Mouse (Mus musculus): ENCODE data around the gene Rps27. TPM values are rescaled to one million over a fixed set of nuclear protein-coding genes. Genes with fewer than 3 reads are reported as not detected.
A peak's percentile ranks its signal among the peaks of the same experiment; 100 is the strongest.

Gene Rps27
- polyA plus RNA-seq, 3 experiments from 2014 or later: 3,921 to 9,955 (median 8,802) TPM

- peak; percentile 23 for ATAC-seq
These were observed 17.6 kb upstream of the Rps27 start for GRCm38 (mm10) chr3:90231075-90231474.

DNA sequence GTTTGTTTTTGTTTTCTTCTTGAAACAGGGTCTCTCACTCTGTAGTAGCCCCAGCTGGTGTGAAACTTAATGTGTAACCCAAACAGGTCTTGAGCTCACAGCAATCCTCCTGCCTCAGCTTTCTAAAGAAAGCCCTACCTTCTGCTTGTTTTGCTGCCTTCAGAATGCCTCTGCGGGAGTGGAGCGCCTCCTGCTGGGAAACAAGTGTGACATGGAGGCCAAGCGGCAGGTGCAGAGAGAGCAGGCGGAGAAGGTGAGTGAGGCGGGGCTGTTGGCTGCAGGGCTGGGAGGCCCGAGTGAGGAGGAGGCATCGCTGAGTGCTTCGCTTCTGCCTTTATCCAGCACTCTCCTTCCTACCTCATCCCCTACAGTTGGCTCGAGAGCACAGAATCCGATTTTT lies 10.9 kb upstream of the Rps27 start:
- no peak for ATAC-seq

DNA sequence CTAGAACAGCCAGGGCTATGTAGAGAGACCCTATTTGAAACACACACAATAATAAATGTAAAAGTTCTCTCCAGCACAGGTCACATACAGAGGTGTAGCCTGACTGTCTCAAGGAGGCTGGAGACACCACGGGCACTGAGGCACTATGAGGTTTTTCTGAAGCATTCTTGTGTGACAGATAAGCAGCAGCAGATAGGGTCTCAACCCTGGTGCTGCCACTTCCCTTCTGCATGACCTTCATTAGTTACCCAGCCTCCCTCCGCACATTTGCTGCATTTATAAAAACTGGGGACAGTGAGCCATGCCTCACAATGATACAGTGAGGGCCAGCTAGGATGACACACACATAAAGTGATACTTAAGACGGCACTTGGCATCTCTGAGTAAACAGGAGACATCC lies 9.5 kb upstream of the Rps27 start:
- no peak for ATAC-seq

- no peak for ATAC-seq
These were observed 9.0 kb upstream of the Rps27 start for GRCm38 (mm10) chr3:90222455-90222854.

DNA sequence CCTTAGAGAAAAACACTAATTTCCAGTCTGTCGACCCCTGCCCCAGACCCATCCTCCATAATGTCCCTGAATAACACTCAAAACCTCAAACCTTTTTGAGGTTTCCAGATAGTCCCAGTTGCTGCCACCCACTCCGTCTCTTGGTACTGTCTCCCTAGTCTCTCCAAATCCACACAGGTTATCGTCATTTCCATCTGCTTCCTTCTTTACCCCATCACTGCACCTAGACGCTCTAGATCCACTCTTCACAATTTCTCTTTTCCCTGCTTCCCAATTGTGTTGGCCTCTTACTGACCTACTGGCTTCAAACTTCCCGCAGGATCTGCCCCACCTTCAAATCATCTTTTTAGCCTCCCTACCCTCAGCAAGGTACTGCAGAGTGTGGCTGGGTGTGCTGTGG lies 7.7 kb upstream of the Rps27 start:
- ATAC-seq: no peak

- ATAC-seq: no peak
These were observed 7.1 kb upstream of the Rps27 start for GRCm38 (mm10) chr3:90220531-90220951.

DNA sequence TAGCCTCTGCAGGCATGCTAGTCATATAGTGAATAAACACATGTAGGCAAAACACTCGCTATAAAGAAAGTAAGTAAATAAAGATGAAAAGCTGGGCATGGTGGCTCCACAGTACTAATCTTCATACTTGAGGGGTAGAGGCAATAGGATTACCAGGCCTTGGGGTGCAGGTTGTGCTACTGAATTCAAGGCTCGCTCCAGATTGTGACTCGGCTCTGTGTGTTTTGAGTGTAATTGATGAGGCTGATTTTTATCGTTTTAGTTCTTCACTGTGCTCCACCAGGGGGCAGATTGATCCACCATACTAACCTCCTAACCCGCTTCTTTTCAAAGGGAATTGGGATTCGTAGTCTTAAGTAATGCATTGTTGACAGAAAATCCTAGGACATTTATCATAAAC lies 6.6 kb upstream of the Rps27 start:
- peak; percentile 77 for ATAC-seq

DNA sequence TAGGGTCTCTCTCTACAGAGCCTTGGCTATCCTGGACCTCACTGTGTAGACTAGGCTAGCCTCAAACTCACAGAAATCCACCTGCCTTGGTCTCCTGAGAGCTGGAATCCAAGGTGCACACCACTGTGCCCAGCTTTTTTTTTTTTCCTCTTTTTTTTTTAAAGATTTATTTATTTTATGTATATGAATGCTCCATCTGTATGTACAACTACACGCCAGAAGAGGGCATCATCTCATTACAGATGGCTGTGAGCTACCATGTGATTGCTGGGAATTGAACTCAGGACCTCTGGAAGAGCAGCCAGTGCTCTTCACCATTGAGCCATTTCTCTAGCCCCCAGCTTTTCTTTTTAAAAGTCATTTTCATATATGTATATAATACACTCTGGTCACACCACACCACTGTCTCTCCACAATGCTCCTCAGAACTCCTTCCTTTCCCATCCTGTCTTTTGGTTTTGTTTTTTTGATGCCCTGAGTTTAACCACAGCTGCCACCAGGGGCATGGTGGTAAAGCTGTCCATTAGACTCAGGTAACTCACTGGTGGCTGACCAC lies 2.5 kb upstream of the Rps27 start:
- no peak for ATAC-seq

DNA sequence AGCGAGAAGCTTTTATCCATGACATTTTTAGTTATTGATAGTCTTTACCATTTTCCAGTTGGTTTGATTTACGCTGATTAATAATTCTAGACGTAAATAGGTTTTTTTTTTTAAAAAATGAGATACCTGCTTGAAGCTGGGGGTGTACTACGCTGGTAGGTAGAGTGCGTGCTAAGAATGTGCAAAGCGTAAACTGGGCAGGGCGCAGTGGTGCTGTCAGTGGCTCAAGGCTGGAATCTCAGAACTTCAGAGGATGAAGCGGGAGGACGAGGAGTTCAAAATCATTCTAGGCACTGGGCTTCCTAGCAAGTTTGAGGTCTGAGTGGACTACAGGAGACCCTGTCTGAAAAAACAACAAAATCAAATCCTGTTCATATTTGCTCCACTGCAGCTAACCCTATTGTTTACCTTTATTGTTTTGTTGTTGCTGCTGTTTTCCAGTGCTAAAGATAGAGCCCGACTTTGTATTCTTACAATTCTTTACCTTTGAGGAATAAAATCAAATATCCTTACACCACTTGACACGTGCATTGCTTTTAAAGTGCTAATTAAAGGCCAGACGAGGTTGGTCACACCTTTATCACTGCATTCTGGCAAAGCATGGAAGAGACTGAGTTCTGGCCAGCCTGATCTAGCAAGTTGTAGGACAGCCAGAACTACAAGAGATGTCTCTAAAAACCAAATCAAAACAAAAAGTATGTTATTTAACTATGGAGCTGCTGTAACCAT lies 669 bp upstream of the Rps27 start:
- ATAC-seq: no peak

GRCm38 (mm10) chr3:90212723-90213122 lies 728 bp downstream of the Rps27 start:
- ATAC-seq: no peak

DNA sequence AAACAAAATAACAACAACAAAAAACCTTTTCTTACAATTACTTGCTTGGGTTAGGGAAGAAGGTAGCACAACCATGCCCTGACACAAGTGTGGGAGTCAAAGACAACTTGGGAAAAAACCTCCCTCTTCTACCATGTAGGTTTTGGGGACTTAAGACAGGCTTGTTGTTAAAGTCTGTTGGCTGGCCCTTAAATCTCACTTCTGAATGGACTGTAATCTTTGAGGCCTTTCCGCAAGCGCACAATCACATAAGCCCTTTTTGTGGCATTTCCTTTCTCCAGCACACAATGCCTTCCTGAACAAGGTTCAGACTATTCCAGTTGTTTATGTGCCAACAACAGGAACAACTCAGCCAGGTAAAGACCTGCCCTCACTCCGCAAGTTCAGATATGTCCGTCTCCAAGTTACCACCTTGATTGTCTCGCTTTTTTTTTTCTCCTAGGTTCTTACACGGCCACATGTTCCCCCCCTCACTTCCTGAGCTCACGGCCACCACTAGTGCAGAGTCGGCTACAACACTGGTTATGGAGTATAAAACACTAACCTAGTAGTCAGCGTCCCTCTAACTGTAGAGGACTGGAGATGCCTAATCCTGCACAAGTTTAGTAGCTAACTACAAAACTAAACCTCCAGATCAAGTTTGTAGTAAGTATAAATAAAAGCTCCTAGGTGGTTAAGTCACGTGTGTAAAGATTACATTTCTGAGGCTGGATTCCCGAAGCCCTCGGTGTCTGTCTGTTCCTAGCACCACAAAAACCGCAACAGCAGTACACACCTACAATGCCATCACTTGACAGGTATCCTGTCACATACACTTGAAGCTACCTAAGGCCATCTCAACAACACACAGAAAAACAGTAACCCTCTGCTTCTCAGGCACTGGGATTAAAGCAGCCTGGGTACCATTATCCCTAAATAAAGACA lies 1.7 kb downstream of the Rps27 start:
- no peak for ATAC-seq

DNA sequence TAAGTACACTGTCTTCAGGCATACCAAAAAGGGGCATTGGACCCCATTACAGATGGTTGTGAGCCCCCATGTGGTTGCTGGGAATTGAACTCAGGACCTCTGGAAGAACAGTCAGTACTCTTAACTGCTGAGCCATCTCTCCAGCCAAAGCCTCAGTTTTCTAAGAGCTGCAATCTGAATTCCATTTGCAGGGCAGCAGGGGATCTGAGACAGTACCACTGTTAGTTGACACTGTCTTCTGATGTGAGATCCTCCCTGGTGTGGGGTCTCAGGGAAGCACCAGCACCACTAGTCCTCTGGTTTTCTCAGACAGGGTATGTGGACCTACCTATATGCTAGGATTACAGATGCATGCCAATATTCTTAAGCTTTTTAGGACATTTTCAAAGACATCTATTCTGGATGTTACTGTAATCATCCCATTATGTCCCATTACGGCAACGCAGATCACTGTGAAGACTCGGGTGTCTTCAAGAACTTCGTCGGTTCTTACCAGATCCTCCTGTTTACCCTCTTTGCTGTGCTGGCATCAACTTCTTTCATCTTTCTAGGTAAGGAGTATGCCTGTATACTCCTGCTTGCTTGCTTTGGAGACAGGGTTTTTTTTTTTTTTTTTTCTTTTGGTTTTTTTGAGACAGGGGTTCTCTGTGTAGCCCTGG lies 3.4 kb downstream of the Rps27 start:
- no peak for ATAC-seq

- no peak for ATAC-seq
These were observed 4.8 kb downstream of the Rps27 start for GRCm38 (mm10) chr3:90208662-90209061.

DNA sequence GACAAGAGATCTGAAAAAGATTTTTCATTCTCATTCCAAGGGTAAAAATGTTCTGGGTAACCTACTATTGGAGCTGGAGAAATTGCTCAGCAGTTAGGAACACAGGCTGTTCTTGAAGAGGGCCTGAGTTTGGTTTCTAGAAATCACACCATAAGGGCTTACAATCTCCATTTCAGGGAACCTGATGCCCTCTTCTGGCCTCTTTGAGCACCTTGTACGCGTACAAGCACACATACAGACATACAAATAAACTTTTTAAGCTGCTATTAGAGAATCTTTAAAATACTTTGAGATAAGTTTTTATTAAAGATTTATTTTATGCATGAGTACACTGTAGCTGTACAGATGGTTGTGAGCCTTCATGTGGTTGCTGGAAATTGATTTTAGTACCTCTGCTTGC lies 8.9 kb downstream of the Rps27 start:
- ATAC-seq: no peak

GRCm38 (mm10) chr3:90203619-90204018 lies 9.8 kb downstream of the Rps27 start:
- ATAC-seq: no peak

- ATAC-seq: no peak
These were observed 10.6 kb downstream of the Rps27 start for GRCm38 (mm10) chr3:90202884-90203283.

GRCm38 (mm10) chr3:90197548-90197947 lies 15.9 kb downstream of the Rps27 start:
- no peak for ATAC-seq

GRCm38 (mm10) chr3:90195644-90196043 lies 17.8 kb downstream of the Rps27 start:
- ATAC-seq: no peak

GRCm38 (mm10) chr3:90194759-90195158 lies 18.7 kb downstream of the Rps27 start:
- ATAC-seq: no peak

GRCm38 (mm10) chr3:90190859-90191510 lies 22.5 kb downstream of the Rps27 start:
- ATAC-seq: no peak

DNA sequence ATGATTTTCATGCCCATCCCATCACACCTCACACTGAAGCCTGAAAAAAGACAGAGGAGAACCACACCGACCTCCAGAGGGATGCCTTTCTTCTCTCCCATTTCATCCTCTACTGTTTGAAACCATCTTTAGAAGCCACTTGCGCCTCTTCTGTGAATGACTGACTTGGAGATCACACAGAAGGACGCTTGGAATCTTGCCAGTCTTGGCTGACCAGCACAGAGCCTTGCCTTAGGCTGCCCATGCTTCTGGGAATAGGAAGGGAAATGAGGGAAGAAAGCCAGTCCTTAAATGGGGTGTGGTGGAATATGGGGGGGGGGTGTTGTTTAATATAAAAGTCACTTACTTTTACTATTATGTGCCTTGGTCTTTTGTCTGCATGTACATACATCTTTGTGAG lies 29.9 kb downstream of the Rps27 start:
- ATAC-seq: no peak

DNA sequence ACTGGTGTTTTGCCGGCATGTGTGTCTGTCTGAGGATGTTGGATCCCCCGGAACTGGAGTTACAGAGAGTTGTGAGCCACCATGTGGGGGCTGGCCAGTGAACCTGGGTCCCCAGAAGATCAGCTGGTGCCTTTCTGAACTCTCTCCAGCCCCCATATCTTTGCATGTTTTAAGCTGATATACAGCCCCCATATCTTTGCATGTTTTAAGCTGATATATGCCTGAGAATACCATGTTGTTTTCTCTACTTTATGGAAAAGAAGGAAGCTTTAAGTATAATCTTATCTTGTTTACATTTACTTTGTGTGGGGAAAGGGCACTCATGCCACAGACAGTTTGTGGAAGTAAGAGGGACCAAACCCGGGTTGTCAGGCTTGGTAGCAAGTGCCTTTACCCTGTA lies 33.9 kb downstream of the Rps27 start:
- ATAC-seq: no peak
